Mouse (Mus musculus) heart, embryonic 11.5 days (tissue): ENCODE results near the gene Cyp4a12b. TPM values are rescaled to one million over a fixed set of nuclear protein-coding genes. Genes with fewer than 3 reads are reported as not detected.

Experiments used
- ATAC-seq: fragments of 200-750 bp; cut with Nextera tagmentation; replicated peaks from 2 replicates; pipeline ENCODE4 v1.8.0; 2017; ENCODE audit warnings: moderate library complexity; ENCODE audit not compliant: insufficient number of reproducible peaks, low FRiP score, low TSS enrichment
- H3K27ac ChIP-seq: fragments of 300-500 bp; sonication (generic); 2 replicates; pipeline ENCODE4 v1.5.1; 2014; ENCODE audit warnings: mild to moderate bottlenecking, low read depth, low read length
- H3K27me3 ChIP-seq: fragments of 300-500 bp; sonication (generic); 2 replicates; pipeline ENCODE4 v1.6.1; 2014; ENCODE audit warnings: mild to moderate bottlenecking, low read length, mixed read lengths; ENCODE audit not compliant: control insufficient read depth, insufficient read depth
- H3K36me3 ChIP-seq: fragments of 300-500 bp; sonication (generic); 2 replicates; pipeline ENCODE4 v1.6.1; 2014; ENCODE audit warnings: mild to moderate bottlenecking, low read length, moderate library complexity, mixed read lengths; ENCODE audit not compliant: control insufficient read depth, insufficient read depth
- H3K4me1 ChIP-seq: fragments of 300-500 bp; sonication (generic); 2 replicates; pipeline ENCODE4 v1.6.1; 2014; ENCODE audit warnings: low read length; ENCODE audit not compliant: control insufficient read depth, insufficient read depth
- H3K4me2 ChIP-seq: fragments of 300-500 bp; sonication (generic); 2 replicates; pipeline ENCODE4 v1.6.1; 2014; ENCODE audit warnings: mild to moderate bottlenecking, moderate library complexity
- H3K4me3 ChIP-seq: fragments of 300-500 bp; sonication (generic); 2 replicates; pipeline ENCODE4 v1.5.1; 2014; ENCODE audit warnings: low read depth, low read length
- H3K9ac ChIP-seq: fragments of 300-500 bp; sonication (generic); 2 replicates; pipeline ENCODE4 v1.6.1; 2014; ENCODE audit warnings: mild to moderate bottlenecking, low read depth, low read length, moderate library complexity
- H3K9me3 ChIP-seq: fragments of 300-500 bp; sonication (generic); replicated peaks from 2 replicates; pipeline ENCODE4 v1.6.1; 2016; ENCODE audit warnings: low read length; ENCODE audit not compliant: control insufficient read depth
- WGBS: fragments of 180-500 bp; shearing (Covaris S2); extraction: QIAGEN DNeasy Blood & Tissue Kit; methylation state at CpG from one replicate; pipeline ENCODE4 v1.1.7; 2014; ENCODE audit not compliant: insufficient replicate concordance; 5-methylcytosine and 5-hydroxymethylcytosine counted together
- polyA plus RNA-seq: library from polyadenylated mRNA; unstranded; fragments of >200 nt; fragmentation: Nextera tagmentation; extraction: Ambion mirVana; gene quantifications from 2 replicates; pipeline ENCODE4 v1.2.1, GENCODE M21; 2014

The Cyp4a12b gene
- polyA plus RNA-seq, 1 experiment from 2014 or later = not detected

DNA sequence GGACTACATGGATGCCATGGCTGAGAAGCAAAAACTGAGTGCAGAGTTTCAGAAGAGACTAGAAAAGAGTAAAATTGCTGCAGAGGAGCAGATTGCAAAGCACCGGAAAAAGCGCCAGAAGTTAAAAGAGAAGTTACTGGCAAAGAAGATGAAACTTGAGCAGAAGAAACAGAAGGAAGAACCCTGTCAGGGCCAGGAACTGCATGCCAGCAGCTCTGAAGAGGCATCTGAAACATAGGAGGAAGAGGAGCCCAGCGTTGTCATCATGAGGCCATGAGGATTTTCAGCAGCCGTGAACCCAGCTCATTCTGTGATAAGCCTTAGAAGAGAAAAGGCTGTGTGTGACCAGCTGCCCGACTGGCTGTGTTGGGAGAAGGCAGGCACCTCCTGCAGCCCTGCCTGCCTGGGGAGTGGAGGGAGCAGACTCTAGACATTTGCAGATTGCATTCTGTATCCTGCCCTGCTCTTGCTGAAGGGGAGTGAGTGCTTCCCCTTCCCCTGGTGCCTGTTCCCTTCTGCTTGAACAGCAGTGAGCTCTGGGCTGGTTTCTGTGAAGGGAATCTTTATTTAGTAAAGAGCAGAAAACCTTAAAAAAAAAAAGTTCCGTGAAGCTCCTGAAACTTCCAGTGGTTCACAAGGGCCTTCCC, 69.7 kb downstream of the Cyp4a12b start:
- ATAC-seq = no peak
- no peaks in the 10 kb centered on the region for H3K36me3 ChIP-seq
- no peaks in the 10 kb centered on the region for H3K9me3 ChIP-seq
- no peaks in the 10 kb centered on the region for H3K27me3 ChIP-seq
- no peak overlapping the region for H3K4me3 ChIP-seq
- H3K27ac ChIP-seq = no peak overlapping the region
- no peak overlapping the region for H3K9ac ChIP-seq
- no peaks in the 10 kb centered on the region for H3K4me1 ChIP-seq
- H3K4me2 ChIP-seq = no peak overlapping the region
- WGBS = 59% methylated on average over 6 of the region's 6 CpGs

Other genes with a start within 250 kb of the Cyp4a12b start
- not detected in 2 replicates for gene Cyp4a29, start 169.5 kb upstream of the Cyp4a12b start, polyA plus RNA-seq
- not detected in 2 replicates for gene Cyp4a12a, start 112.6 kb upstream of the Cyp4a12b start, polyA plus RNA-seq
- not detected in 2 replicates for gene Cyp4a30b, start 41.0 kb downstream of the Cyp4a12b start, polyA plus RNA-seq
- gene Cyp4a14, start 84.5 kb downstream of the Cyp4a12b start, polyA plus RNA-seq = not detected in 2 replicates
- gene Cyp4a10, start 106.6 kb downstream of the Cyp4a12b start, polyA plus RNA-seq = not detected in 2 replicates
- not detected in 2 replicates for gene Cyp4a31, start 152.0 kb downstream of the Cyp4a12b start, polyA plus RNA-seq
- not detected in 2 replicates for gene Cyp4a32, start 189.3 kb downstream of the Cyp4a12b start, polyA plus RNA-seq
- gene Cyp4b1, start 236.1 kb downstream of the Cyp4a12b start, polyA plus RNA-seq = 0.53 and 0.83 TPM in 2 replicates